Mouse (Mus musculus): ENCODE results near the gene Cpt1b. TPM values are rescaled to one million over a fixed set of nuclear protein-coding genes. Genes with fewer than 3 reads are reported as not detected.

Cpt1b gene
- total and polyA plus RNA-seq, 3 experiments = 0.92 to 2.0 TPM; not detected in 1

- no peak overlapping the region for H3K9ac ChIP-seq (ENCODE audit: control insufficient read depth, low read depth, low read length, poor library complexity, severe bottlenecking)
- H3K4me3 ChIP-seq (ENCODE audit: control insufficient read depth in 1 of 2, insufficient read depth in 1 of 2, low read depth in 2 of 2, low read length in 2 of 2) = no peak overlapping the region
- no peak for DNase-seq (ENCODE audit: low read depth, low spot score)
- no peaks in the 10 kb centered on the region for H3K9me3 ChIP-seq (replicated peaks; ENCODE audit: insufficient read depth, low read length)
- no peaks in the 10 kb centered on the region for H3K27me3 ChIP-seq (ENCODE audit: control insufficient read depth in 1 of 2, insufficient read depth in 2 of 2, low read length in 2 of 2)
- no peak for TF ChIP-seq GATA1 (IDR thresholded peaks at IDR 0.05; ENCODE audit: low read depth, low read length)
- no peak for TF ChIP-seq MAFK (IDR thresholded peaks at IDR 0.05; ENCODE audit: borderline replicate concordance, low read depth, low read length)
- TF ChIP-seq ZMIZ1 (IDR thresholded peaks at IDR 0.05; ENCODE audit: low read depth, low read length) = no peak
- no peak for TF ChIP-seq MYB (IDR thresholded peaks at IDR 0.05; ENCODE audit: low read depth, low read length)
- TF ChIP-seq ZC3H11A (IDR thresholded peaks at IDR 0.05; ENCODE audit: low read depth, low read length) = no peak
- no peak for TF ChIP-seq ZNF384 (IDR thresholded peaks at IDR 0.05; ENCODE audit: low read depth, low read length)
- TF ChIP-seq RAD21 (IDR thresholded peaks at IDR 0.05; ENCODE audit: low read depth, low read length) = no peak
- no peak for TF ChIP-seq ZKSCAN1 (IDR thresholded peaks at IDR 0.05; ENCODE audit: low read depth, low read length)
- TF ChIP-seq SIN3A (IDR thresholded peaks at IDR 0.05; ENCODE audit: low read length) = no peak
- TF ChIP-seq USF2 (IDR thresholded peaks at IDR 0.05; ENCODE audit: borderline replicate concordance in 1 of 2, insufficient read depth in 1 of 2, low read depth in 1 of 2, low read length in 2 of 2) = no peak
- no peak for TF ChIP-seq MAX (IDR thresholded peaks at IDR 0.05; ENCODE audit: low read length)
- TF ChIP-seq POLR2AphosphoS5 (IDR thresholded peaks at IDR 0.05; ENCODE audit: borderline replicate concordance, low read depth, low read length) = no peak
- no peak for TF ChIP-seq HCFC1 (IDR thresholded peaks at IDR 0.05; ENCODE audit: low read depth, low read length)
- no peak for TF ChIP-seq ETS1 (IDR thresholded peaks at IDR 0.05; ENCODE audit: low read depth, low read length)
- H3K27ac ChIP-seq (ENCODE audit: control insufficient read depth, low read depth, low read length) = no peak overlapping the region
- H3K36me3 ChIP-seq (ENCODE audit: control insufficient read depth in 1 of 2, insufficient read depth in 2 of 2, low read length in 2 of 2) = peaks cover 0 to 5% of the 10 kb centered on the region in 2 experiments; a peak in 2 of 4 replicates
- H3K79me2 ChIP-seq (ENCODE audit: control insufficient read depth, insufficient read depth, low read length, poor library complexity) = no peaks in the 10 kb centered on the region; the same call in 1 of the 2 replicates
- peaks cover 0 to 9% of the 10 kb centered on the region in 2 experiments; a peak in 1 of 4 replicates for H3K4me1 ChIP-seq (ENCODE audit: control insufficient read depth in 1 of 2, insufficient read depth in 2 of 2, low read length in 2 of 2)
Observed at GRCm38 (mm10) chr15:89431806-89432205, 6.1 kb upstream of the Cpt1b start.

GRCm38 (mm10) chr15:89431271-89431670 is 5.6 kb upstream of the Cpt1b start:
- peaks cover 0 to 9% of the 10 kb centered on the region in 2 experiments; a peak in 1 of 4 replicates for H3K4me1 ChIP-seq (ENCODE audit: control insufficient read depth in 1 of 2, insufficient read depth in 2 of 2, low read length in 2 of 2)
- H3K4me3 ChIP-seq (ENCODE audit: control insufficient read depth in 1 of 2, insufficient read depth in 1 of 2, low read depth in 2 of 2, low read length in 2 of 2) = peak overlapping the region in 1 of 2 experiments; percentile 2; a peak in 1 of 4 replicates
- no peak for TF ChIP-seq JUND (IDR thresholded peaks at IDR 0.05; ENCODE audit: low read depth, low read length)
- TF ChIP-seq CTCF (IDR thresholded peaks at IDR 0.05 in 2 of 3, conservative IDR thresholded peaks at IDR 0.05 in 1 of 3; ENCODE audit: control insufficient read depth in 1 of 3, insufficient read depth in 1 of 3, low read depth in 2 of 3, low read length in 3 of 3, poor library complexity in 1 of 3, severe bottlenecking in 1 of 3) = no peak
- TF ChIP-seq HCFC1 (IDR thresholded peaks at IDR 0.05; ENCODE audit: low read depth, low read length) = no peak
- TF ChIP-seq SIN3A (IDR thresholded peaks at IDR 0.05; ENCODE audit: low read length) = no peak
- TF ChIP-seq MAFK (IDR thresholded peaks at IDR 0.05; ENCODE audit: borderline replicate concordance, low read depth, low read length) = no peak
- no peak for TF ChIP-seq ZMIZ1 (IDR thresholded peaks at IDR 0.05; ENCODE audit: low read depth, low read length)
- no peak for TF ChIP-seq POLR2AphosphoS2 (IDR thresholded peaks at IDR 0.05; ENCODE audit: low read length)
- TF ChIP-seq MYB (IDR thresholded peaks at IDR 0.05; ENCODE audit: low read depth, low read length) = no peak
- no peak for TF ChIP-seq MAX (IDR thresholded peaks at IDR 0.05; ENCODE audit: low read length)
- H3K27ac ChIP-seq (ENCODE audit: control insufficient read depth, low read depth, low read length) = no peak overlapping the region
- DNase-seq (ENCODE audit: low read depth, low spot score) = no peak
- H3K36me3 ChIP-seq (ENCODE audit: control insufficient read depth in 1 of 2, insufficient read depth in 2 of 2, low read length in 2 of 2) = peaks cover 0 to 5% of the 10 kb centered on the region in 2 experiments; a peak in 2 of 4 replicates
- no peaks in the 10 kb centered on the region for H3K9me3 ChIP-seq (replicated peaks; ENCODE audit: insufficient read depth, low read length)
- H3K9ac ChIP-seq (ENCODE audit: control insufficient read depth, low read depth, low read length, poor library complexity, severe bottlenecking) = no peak overlapping the region; the same call in 1 of the 2 replicates
- no peaks in the 10 kb centered on the region for H3K27me3 ChIP-seq (ENCODE audit: control insufficient read depth in 1 of 2, insufficient read depth in 2 of 2, low read length in 2 of 2)
- no peaks in the 10 kb centered on the region; the same call in 1 of the 2 replicates for H3K79me2 ChIP-seq (ENCODE audit: control insufficient read depth, insufficient read depth, low read length, poor library complexity)
